Mouse (Mus musculus): ENCODE results near the gene Gal.

The Gal gene

DNA sequence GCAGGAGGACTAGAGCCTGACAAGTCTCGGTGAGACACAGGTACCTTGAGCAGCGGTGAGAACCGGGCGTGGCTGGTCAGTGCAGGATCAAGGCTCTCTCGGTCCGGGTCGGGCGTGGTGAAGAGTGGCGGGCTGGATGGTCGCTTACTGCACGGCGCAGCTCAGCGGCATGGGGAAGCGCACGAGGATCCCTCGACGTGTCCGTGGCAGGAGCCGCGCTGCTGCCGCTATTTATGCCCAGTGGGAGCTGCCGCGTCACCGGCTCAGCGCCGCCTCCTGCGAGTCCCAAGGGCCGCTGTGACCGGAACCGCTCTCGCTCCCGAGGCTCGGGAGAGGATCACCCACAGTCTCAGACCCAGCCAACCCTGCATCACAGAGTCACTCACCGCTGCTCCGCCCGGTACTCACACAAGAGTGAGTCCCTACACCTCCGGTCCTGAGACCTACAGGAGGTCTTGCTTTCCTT is at the start of gene Gal:
Gal (minus strand) TSS at position 277 of the 466 bp plus-strand sequence.
- peak; percentile 18 for DNase-seq (ENCODE audit: low read depth, low spot score)

DNA sequence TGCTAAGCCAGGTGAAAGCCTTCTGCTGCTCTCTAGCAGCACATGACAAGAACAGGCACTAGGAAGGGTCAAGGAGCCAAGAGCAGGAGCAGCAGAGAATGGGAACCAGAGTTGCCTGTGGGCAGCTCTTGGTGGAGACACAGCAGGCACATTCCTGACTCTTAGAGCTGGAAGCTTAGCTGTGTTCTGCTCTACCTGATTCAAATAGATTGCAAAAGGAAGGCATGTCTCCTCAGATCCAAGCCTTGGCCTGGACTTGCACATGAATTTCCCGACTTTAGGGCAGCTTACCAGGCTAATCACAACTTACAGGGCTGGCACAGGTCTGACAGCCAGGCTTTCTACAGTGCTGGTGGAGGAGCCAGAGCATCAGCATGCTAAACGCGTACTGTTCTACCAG is 45.6 kb upstream of the Gal start:
- no peak for DNase-seq (ENCODE audit: low read depth, low spot score)

DNA sequence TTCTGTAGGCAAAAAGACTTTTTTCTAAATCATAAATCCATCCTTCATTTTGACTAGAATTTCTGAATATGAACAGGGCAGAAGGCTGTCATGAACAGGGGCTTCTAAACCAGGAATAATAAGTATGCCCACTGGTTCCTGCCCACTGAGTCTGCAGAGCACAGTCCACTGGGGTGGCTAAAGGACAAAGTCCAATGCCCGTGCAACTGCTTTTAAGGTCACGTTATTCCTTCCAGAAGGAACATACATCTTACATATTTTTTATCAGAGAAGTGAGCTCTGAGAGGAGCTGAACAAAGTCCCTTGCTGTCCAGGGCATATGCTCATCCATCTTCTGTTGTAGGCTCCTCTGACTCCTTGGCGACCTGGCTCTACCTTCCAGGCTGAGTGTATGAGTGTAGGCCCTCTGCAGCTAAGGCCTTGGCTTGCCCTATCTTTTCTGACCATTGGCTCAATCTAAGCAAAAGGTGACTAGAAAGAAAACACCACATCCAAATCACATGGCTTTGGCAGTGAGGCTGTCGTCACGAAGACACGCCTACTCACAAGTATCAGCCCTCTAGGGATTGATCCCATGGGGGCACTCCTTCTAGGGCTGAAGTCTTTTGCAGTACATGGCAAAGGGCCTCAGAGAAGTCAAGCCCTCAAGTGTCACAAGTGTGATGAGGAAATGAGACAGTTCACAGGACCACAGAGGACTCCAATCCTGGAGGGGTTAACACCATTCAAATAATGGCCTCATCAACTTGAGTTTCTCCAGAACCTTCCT is 44.2 kb upstream of the Gal start:
- DNase-seq (ENCODE audit: low read depth, low spot score) = no peak

DNA sequence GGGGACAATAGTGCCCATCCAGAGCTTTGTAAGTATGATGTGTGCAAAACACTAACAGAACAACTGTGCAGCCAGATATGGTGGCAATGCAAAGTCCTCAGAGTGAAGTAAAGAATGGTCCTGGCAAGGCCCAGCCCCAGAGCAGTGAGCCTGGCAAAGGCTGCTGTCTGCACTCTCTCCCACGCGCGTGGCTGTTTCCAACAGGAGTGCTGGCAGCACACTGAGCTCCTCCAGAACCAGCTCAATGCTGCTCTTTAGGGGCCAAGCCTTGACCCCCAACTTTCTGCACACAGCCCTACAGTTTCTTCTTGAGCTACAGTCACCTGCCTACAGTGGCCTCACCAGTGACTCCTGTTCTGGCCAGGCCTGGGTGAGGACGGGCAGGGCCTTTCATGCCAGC is 43.4 kb upstream of the Gal start:
- no peak for DNase-seq (ENCODE audit: low read depth, low spot score)

DNA sequence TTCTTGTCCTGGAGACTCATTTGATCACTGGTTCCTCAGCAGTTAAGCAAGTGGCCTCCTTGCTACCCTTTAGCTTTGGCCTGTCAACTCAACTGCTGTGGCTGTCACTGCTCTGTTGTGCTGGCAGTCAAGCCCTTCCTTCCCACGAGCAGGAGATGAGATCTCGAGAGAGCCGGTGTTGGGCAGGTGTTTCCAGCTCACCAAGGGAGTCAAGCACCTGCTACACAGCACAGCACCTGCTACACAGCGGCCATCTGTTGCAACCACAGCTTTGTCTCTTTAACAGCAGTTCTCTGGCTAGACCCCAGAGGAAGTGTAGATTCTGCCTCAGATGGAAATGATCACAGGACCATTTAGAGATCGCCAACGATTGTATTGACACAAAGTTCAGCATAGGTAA is 37.3 kb upstream of the Gal start:
- peak; percentile 9 for DNase-seq (ENCODE audit: low read depth, low spot score)

DNA sequence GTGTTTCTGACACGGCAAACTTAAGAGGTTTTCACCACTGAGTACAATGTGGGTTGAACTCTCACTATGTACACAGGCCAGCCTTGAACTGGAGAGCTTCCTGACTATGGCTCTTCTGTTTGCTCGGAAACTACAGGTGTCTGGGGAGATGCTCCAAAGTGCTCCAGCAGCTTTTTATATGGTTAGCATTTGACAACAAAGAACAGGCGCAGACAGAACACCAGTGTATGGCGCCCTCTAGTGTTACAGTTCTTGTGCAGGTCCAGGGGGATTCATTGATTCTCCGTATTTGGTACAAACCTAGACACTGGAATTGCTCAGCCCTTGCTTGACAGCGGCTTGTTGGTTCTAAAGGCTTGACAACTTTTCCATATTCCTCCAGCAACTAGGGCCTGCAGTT is 36.8 kb upstream of the Gal start:
- DNase-seq (ENCODE audit: low read depth, low spot score) = peak; percentile 80

DNA sequence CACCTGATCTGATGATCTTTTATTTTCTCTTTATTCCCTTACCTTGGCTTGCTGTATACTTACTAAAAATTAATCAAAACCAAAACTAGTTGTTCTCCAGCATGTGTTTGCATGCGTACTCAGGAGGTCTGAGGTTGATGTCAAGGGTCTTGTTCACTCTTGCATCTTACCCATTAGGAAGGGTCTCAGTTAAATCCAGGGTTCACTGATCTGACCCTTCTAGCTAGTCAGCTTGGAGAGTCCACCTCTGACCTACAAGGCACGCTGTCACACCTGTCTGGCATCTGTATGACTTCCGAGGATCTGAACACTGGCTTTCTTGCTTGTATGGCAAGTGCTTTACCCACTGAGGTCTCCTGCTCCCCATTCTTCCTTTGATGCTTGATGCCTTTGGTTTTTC is 36.4 kb upstream of the Gal start:
- DNase-seq (ENCODE audit: low read depth, low spot score) = no peak

DNA sequence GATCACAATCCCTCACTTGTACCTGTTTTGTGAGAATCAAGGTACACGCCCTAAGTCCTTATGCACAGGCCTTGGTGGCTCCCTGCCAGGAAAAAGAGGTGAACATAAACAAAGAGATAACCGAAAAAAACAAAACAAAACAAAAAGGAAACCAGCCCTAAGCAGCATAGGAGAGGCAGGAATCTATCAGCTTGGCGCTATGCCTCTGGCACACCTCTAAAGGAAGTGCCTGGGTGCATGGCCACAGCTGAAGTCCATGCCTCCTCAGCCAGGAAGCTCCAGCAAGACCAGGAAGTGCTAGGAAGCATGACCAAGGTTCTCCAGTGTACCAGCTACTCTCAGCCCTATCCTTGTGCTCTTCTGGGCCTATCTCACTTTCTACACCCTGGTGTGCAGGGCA is 34.9 kb upstream of the Gal start:
- no peak for DNase-seq (ENCODE audit: low read depth, low spot score)

DNA sequence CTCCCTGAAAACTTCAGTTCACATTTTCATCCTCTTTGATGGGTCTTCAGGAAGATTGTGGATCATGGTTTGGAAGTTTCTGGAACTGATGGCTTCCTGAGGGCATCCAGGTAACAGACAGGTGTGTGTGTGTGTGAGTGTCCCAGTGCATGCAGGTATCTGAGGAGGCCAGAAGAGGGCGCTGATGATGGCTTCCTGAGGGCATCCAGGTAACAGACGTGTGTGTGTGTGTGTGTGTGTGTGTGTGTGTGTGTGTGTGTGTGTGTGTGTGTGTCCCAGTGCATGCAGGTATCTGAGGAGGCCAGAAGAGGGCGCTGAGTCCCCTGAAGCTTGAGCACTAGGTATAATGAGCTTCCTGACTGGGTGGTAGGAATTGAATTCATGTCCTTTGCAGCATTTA is 33.0 kb upstream of the Gal start:
- DNase-seq (ENCODE audit: low read depth, low spot score) = no peak

DNA sequence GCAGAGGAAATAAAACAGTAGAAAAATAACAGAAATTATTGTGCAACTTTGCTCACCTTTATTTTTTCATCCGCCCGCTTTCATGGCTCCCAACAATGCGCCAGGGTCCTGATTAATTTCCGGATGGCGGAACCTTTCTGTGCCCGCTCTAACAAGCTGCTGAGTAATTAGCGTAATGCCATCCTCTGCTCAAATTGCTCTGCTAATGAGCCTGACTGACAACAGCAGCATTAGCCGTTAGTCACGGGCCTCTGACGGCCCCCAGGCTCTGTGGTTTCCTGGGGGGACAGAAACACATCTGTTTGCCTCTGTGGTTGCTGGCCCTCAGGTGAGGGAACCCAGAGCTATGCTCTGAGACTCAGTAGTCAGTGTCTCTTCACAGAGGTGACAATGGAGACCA is 26.7 kb upstream of the Gal start:
- no peak for DNase-seq (ENCODE audit: low read depth, low spot score)

DNA sequence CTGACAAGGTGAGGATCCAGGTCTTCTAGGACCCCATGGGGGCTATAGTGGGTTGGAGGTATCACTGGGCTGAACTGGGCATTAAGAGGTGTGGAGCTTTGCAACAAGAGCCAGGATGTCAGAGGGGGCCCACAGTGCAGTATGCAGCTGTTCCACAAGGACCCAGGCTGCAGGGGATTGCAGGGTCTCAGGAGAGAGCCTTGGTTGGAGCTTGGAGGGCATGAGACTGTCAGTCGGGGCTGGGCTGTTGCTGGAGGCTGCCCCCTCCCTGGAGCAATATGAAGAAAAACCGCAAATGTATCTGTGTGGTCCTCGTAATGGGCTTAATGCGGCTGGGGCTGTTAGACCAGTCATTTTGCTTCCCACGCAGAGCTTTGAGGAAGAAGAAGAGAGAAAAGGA is 26.3 kb upstream of the Gal start:
- DNase-seq (ENCODE audit: low read depth, low spot score) = no peak

DNA sequence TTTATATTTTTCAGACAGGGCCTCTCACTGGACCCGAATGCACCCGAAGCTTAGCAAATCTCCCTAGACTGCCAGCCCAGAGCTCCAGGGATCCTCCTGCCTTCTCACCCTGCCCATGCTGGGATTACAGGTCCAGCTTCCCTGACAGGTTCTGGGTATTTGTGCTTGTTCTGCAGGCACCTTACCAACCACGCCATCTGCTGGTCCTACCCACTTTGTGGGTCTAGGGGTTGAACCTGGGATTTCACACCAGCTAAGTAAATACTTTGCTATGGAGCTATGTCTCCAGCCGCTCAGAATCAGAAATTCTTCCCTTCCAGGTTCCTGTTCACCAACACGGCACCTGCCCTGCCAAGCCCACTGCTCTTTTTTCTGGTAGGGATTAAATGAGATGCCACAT is 23.6 kb upstream of the Gal start:
- no peak for DNase-seq (ENCODE audit: low read depth, low spot score)

DNA sequence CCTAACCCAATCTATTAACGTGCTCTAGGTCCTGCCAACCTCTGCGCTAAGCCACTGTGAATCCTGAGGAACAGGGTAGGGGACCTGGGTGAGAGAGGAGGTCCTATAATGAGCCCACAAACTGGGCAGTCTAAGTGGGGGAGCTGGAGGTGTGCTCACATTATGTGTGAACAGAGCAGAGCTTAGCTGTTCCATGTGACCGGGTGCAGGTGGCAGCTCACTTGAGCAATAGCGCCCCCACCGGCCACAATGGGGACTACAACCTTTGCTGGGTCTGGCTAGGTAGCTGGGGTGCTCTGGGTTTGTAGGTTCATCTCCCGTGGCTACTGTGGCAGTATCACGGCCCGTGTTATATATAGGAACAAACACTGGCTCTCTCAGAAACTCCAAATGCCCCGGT is 22.5 kb upstream of the Gal start:
- DNase-seq (ENCODE audit: low read depth, low spot score) = no peak

DNA sequence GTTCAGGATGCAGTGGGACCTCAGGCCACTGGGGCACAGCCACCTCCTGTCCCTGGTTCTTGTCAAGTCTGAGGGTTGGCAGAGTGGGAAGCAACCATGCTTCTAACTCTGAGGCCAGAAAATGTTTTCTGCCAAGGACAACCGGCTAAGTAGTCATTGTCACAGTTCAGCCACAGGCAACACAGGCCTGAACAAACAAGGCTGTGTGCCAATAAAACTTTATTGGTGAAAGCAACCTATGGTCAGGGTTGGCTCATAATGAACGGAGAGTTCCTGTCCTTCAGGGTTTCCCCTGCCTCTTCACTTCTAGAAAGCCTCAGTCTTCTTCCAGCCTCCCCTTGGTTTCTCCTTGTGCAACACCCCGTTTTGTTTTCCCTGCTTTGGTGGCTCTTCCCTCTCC is 21.5 kb upstream of the Gal start:
- no peak for DNase-seq (ENCODE audit: low read depth, low spot score)

DNA sequence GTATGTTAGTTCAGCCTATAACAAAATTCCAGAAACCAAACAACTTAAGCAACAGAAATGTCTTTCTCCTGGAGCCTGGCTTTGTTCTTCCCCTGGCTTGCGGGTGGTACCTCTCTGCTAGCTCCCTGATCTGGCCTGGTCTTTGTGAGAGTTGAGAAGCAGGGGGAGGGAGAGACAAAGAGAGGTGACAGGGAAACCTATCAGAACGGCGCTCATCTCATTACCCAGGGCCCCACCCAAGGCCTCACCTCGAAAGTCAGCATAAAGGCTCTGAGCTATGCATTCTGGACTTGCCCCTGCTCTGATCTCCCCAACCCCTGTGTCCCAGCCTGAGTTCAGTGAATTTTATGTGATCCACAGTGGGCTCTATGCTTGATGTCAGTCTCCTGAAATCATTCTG is 20.3 kb upstream of the Gal start:
- DNase-seq (ENCODE audit: low read depth, low spot score) = no peak

DNA sequence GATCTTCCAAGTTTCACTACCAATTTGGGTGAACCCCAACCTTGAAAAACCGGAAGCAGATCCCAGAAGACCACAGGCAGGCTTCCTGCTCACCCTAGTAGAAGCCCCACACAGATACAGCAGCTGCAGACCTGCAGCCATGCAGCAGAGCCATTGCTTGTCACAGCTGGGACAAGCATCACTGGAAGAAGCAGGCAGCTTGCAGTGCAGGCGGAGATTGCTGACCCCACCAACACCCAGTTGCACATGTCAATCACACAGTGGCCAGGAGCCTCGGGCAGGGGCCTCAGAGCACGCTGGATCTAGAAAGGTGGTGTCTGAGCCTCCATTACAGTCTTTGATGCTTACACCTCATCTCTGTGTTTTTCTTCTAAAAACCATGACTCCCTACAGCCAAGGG is 19.8 kb upstream of the Gal start:
- peak; percentile 14 for DNase-seq (ENCODE audit: low read depth, low spot score)

DNA sequence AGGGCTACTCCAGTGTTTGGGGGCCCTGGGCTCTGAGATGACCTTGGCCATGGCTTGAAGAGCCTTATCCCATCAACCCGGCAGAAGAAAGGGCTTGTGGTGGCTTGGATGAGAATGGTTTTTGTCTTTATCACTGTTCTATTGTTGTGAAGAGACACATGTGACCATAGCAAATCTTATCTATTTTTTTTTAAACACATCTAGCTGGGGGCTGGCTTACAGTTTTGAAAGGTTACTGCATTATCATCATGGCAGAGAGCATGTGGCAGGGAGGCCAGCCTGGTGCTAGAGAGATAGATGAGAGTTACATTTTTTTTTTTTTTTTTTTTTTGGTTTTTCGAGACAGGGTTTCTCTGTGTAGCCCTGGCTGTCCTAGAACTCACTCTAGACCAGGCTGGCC is 17.6 kb upstream of the Gal start:
- DNase-seq (ENCODE audit: low read depth, low spot score) = no peak

DNA sequence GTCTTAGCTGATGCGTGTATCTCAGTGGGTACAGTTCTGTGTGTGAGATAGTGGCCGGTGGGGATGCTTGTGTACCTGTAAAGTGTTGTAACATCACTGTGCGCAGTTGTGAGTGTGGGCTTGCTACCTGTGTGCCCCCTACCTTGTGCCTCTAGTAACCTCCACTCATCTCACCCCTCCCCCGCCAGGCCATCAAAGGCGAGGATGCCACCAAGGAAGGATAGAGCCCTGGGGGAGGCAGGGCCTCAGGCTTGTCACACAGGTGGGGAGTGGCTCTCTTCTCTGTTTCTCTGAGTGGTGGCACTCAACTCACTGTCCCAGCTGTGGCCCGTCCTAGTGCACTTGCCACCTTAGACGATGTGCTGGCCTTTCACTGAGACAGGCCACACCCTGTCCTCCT is 16.7 kb upstream of the Gal start:
- no peak for DNase-seq (ENCODE audit: low read depth, low spot score)

DNA sequence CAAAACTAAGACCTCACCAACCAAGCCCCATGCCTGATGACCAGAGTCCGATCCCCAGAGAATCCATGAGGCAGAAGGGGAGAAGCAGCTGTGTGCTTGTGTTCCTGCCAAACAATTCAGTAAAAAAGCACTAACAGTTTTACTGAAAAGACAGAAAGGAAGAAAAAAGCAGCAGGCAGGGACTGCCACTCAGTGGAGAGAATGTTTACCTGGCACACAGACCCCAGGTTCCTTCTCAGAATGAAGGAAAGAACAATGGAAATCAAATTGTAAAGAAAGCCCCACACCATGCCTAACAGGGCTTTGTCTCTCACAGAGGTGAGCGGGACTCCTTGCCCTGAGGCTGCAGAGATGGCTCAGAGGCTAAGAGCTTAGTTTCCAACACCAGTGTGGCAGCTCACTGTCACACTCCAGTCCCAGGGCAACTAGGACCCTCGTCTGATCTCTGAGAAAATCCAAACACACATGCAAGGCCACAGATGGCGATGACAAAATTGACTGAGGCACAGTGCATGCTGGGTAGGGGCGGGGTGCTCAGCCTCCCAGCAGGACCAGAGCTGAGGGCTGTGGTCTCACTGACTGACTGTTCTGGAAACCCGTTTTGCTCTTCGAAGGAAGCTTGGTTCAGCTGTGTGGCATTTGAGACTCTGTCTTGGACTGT is 14.9 kb upstream of the Gal start:
- DNase-seq (ENCODE audit: low read depth, low spot score) = no peak

DNA sequence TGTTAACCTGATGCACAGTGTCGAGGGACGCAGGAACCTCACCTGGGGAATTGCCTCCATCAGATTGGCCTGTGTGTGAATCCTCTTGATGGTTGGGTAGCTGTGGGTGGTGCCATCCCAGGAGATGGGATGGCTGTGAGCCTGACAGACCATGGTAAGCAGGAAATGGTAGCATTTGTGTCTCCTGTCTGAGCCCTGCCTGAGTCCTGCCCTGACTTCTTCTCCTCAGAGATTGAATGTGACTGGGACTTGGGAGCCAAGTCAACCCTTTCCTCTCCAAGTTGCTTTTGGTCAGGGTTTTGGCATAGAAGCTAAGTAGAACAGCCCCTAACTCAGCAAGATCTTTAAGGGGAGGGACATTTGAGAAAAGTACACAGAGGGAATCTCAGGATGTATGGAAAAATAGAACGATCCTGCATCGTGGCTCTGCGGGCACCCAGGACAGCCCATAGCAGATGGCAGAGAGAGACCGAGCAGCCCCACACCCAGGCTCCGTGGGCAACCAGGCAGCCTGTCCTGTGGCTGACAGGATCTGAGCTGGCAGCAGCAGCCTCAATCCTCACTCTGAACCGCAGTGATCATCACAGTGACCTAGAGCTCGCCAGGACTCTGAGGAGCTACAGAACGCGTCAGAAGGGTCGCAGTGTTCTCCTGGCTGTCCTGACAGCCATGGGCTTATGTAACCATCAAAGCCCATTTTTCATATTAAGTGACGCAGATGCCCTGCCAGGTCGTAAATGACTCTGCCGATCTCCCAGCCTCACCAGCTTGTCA is 13.9 kb upstream of the Gal start:
- no peak for DNase-seq (ENCODE audit: low read depth, low spot score)

DNA sequence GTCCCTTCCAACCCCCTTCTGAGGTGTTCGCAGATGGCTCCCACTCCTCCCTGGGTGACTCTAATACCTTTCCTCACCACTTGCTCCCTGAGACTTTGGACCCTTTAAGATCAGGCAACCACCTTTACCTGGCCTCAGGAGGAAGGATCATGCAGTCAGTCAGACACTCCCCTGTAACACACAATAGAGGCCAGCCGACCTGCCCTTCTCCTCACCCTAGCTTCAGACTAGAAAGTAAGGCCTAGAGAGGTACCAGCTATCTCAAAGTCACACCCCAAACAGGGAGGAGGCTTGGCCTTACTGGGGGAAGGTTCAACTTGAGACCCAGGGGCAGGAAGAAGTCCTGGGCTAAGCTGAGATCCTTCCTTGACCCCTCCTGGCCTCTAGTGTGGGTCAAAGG is 9.9 kb upstream of the Gal start:
- no peak for DNase-seq (ENCODE audit: low read depth, low spot score)

DNA sequence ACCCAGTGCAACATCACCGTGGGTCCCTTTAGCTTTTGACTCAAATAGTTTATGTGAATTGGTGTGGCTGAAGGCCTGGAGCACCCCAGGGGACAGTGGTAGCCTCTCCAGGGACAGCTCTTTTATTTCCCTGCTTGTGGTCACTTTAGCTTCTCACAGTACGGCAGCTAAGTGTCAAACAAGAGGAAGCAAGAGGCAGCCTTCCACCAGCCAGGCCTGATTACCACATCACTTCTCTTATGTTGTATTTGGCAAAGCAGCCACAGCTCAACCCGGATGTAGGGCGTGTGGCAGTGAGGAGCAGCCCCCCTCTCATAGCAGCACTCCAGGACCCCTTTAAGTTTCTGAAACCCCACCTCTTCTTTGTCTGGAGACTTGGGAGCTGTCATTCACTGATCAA is 8.6 kb upstream of the Gal start:
- DNase-seq (ENCODE audit: low read depth, low spot score) = no peak

DNA sequence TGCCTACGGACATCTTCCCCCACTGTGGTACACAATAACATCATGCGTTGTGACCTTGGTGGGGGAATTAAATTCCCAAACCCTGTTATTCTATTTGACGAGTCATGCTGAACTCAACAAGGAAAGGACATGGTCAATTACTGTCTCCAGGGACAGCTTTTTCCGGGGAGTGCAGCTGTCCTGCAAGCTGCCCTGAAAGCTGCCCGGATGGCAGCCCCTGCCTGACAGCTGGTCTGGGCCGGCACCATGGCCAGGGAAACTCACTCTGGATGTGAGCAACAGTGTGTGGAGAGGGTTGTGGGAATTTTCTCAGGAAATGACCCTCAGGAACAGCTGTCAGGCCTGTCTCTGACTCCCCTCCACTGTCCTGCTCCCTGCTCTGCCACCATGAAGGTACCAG is 8.1 kb upstream of the Gal start:
- DNase-seq (ENCODE audit: low read depth, low spot score) = no peak

Data from forelimb bud, embryonic 11.5 days (tissue).